Mouse (Mus musculus): ENCODE data around the gene Mfsd12.

Gene Mfsd12

DNA sequence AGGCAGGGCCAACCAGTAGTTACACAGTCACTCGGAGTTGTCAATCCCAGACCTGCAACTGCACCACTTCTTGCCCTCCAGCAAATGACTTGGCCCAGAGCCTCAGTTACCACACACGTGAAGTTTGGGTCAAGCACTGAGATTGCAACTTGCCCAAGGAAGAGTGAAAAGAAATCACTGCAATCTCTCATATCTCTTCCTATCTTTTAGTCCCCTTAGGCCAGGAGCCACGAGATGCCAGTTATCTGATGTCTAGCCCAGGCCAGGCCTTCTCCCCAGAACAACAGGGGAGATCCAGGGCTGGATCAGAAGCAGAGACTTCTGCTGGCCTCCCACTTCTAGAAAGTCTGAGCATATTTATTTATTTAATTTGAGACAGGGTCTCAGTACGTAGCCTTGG is 1.8 kb upstream of the Mfsd12 start:
- no peak for DNase-seq (ENCODE audit: low read depth)

DNA sequence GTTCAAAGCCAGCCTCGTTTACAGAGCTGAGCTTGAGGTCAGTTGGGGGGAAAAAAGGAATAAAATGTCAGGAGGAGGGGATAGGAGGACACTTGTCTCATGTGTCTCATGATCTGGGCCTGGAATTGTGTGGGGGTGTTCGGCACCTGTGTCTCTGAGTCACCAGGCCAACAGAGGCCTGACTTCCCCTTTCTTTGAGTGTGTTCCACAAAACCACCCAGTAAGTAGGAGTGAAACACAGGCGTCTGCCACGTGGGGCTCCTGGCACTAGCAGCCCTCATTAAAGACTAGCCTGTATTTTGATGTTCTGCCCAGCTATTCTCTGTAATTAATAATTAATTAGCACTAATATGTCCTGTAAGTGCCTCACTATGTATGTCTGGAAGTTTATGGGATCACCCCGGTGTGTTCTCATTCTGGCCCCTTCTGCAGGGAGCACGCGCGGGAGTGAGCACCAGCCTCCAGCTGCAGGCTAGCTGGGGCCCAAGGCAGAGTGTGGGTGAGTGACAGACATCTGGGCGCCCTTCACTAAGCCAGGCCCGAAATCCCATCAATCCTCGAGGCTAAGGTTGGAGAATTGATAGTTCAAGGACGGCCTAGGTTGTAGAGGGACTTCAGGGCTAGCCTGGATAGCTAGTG is 820 bp upstream of the Mfsd12 start:
- DNase-seq (ENCODE audit: low read depth): no peak

- DNase-seq (ENCODE audit: low read depth): no peak
These were observed 918 bp downstream of the Mfsd12 start for GRCm38 (mm10) chr10:81358209-81358608.

GRCm38 (mm10) chr10:81358841-81359240 is 1.6 kb downstream of the Mfsd12 start:
- DNase-seq (ENCODE audit: low read depth): no peak

DNA sequence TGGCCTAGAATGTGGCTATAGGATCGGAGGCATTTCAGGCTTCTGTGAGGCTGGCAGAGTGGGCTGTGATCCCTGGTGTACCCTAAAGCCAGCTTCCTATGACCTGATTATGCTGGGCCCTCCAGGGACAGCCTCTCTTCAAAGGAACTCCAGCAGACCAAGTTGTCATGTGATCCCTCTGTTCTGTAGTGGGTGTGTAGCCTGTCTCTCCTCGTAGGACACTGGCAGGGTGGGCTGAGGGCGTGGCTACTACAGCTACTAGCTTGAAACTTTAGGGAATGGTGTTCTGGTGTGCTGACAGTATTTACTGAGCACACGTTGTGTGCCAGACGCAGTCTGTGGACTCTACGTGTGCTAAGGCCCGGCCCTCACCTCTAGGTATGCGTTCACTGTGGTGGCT is 3.4 kb downstream of the Mfsd12 start:
- no peak for DNase-seq (ENCODE audit: low read depth)

DNA sequence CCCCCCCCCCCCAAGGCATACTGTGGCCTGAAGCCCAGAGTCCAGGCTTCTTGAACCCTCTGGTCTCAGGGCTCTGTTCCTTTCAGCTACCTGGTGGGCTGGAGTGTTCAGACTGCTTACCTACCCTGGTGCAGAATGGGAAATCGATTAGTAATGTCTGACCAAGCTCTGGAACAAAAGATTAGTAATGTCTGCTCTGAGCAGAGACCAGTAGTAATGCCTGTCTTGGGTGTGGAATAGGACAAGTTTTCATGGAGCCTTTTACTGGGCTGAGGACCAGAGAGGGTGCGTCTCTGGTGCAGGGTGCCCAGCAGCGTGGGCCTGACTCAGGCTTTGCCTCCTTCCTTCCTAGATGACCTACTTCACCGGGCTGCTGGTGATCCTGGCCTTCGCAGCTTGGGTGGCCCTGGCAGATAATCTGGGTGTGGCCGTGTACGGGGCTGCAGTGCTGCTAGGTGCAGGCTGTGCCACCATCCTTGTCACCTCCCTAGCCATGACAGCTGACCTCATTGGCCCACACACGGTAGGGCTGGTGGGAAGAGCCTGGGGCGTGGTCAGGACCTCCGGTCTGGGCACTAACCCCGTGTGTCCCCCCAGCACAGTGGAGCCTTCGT is 5.2 kb downstream of the Mfsd12 start:
- no peak for DNase-seq (ENCODE audit: low read depth)

DNA sequence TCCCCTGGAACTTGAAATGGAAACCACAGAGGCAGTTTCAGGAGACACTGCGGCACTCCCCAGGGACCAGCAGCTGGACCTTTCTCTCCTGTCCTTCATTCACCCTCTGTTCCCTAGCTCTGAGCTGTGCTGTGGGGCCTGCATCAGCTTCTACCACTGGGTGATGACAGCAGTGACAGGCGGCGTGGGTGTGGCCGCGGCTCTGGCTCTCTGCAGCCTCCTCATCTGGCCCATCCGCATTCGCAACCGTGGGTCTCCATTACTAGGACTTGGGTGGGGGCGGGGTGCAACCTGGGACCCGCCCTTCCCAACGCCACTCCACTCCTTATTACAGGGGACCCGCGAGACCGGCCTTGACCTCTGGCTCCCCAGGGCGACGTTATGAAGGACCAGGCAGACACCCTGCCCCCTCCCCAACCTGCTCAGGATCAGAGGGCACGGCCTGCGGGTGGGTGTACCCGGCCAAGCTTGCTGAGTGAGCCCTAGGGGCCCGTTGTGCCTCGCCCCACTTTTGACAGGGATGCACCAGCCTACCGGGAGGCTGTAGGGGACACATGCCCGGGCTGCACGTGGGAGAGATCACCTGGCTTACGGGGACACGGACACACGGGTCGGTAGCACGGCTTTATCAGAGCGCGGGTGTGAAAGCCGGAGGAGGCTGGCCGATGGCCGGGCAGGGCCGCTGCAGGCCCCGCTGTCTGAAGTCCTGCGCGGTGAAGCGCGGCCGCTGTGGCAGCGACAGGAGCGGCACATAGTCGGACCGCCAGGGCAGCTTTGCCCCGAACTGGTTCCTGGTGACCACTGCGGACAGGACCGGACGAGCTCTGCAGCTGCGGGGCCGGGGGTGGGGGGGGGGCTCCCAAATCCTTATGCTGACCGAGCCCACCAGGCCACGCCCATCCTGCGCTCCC is 6.4 kb downstream of the Mfsd12 start:
- DNase-seq (ENCODE audit: low read depth): no peak

- DNase-seq (ENCODE audit: low read depth): no peak
These were observed 7.4 kb downstream of the Mfsd12 start for GRCm38 (mm10) chr10:81364666-81365065.

DNA sequence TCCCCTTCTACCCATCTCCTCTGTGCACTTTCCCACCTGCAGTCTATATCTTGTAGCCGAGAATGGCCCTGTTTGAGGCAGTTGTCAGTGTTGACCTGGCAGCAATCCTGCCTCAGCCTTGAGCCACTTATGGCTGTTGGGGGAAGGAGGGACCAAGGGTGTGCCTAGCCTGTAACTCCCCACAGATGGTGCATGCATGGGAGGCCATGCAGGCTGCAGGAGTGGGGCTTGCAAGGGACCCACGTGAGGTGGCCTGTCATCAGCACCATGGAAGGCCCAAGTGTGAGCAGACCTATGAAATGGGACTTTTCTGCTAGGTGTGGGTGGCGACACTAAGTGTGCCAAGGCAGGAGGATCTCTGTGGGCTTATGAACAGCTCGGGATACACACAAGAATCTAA is 7.8 kb downstream of the Mfsd12 start:
- no peak for DNase-seq (ENCODE audit: low read depth)

DNA sequence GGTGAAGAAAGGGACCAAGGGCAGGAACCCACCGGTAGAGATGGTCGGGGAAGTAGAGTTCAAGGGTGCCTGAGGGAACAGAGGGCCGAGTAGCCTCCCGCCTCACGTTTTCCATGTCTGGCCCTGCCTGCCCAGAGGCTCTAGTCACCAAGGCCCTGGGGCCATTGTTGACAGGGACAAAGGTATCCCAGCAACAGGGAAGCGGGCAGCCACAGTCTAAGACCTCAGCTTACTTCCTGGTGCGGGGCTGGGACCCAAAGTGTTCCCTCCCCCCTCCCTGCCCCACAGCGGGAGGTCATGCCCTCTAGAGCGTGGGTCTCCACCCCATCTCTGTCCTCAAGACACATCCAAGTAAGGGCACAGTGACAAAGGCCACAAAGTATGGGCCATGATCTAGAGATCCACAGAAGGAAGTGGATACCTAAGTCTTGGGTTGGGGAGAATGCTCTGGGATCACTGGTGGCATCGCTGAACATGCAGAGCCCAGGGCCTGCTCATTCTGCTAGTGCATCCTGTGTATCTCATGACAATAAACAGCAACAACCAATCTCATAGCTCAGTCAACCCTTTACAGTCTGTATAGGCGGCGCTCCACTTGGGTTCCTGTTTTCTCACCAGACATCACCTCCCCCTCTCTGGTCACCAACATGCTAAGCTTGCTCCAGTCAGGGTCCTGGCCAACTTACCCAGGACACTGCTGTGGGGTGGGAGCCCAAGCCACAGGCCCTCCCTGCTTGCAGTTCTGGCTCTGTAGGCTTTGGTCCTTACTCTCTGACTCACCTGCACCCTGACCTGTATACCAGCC is 8.6 kb downstream of the Mfsd12 start, which contains the start of gene 4930404N11Rik:
Gene 4930404N11Rik, minus strand, starts transcription at position 145 of the 805 bp plus-strand sequence.
- DNase-seq (ENCODE audit: low read depth): no peak

DNA sequence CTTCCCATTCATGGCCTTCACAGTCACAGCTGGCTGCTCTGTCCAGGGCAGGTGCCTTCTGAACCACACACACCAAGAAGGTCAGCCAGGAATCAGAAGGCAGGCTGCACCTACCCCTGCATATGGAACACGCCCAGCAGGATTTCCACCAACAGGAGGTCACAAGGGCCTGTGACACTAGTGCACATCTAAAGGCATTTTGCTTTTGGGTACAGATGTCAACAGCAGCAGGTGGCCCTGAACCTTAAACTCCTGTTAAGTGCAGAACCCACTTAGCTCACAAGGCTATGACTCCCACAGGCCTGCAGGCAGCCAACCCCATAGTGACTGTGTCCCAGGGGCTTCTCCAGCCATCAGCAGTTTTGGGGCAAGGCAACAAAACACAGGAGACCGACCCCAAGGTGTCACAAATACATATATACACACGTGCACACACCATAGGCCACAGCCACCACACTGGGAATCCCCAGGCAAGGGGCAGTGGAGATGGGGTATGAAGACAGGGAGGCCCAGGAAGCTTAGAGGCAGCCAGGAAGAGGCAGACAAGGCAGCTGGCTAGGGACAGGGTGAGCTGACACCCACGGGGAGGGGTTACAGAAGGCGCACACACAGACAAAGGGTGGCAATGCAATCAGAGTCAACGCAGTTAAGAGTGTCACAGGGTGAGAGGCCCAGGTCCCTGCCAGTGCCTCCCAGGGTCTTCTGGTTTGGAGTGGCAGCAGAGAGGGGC is 9.4 kb downstream of the Mfsd12 start:
- no peak for DNase-seq (ENCODE audit: low read depth)

DNA sequence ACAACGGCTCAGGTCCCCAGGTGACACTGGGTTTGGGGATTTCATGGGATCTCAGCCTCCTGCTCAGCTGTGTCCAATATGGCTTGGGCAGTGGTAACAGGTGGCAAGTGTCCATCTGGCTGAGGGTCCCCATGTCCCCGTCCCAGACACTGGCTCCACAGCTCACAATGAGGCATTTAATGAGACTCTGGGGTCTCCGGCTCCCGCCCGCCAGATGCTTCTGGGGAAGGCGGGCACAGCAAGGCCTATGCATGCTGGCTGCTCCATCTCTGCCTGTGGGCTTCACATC is 9.9 kb downstream of the Mfsd12 start:
- DNase-seq (ENCODE audit: low read depth): no peak

GRCm38 (mm10) chr10:81375322-81375721 is 18.0 kb downstream of the Mfsd12 start:
- no peak for DNase-seq (ENCODE audit: low read depth)

DNA sequence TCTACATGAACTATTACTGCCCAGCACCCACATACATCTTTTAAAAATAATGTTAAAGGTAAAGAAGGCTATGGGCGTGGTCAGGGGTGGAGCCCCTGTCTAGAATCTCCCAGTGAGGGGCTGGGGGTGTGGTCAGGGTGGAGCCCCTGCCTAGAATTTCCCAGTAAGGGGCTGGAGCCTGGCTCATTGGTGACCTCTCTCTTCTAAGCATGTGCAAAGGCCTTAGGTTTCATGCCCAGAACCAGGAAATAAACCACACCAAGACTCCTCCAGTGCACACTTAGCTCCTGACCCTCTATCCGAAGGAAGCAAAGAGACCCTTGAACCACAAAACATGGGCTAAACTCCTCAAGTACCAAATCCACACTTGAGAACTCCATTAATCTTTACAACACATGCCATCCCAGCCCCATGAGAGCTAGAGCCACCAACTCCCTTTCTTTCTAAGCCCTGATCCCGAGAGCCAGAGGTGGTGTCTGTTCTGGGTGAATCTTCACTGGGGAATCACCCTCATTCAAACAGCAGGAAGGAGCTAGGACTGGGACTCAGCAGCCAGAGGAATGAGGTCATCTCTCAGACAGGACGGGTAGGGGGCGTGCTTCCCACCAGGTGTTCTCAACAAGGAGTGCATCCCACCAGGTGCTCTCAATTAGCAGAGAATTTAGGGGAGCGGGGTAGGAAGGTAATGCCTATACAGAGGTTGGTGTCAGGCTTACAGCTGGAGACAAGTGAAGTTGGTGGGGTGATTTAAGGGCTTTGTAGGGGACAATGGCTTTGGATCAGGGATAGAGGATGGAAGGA is 19.5 kb downstream of the Mfsd12 start:
- peak; percentile 57 for DNase-seq (ENCODE audit: low read depth)

GRCm38 (mm10) chr10:81377362-81377664 is 20.0 kb downstream of the Mfsd12 start:
- peak; percentile 52 for DNase-seq (ENCODE audit: low read depth)

GRCm38 (mm10) chr10:81377793-81378552 is 20.7 kb downstream of the Mfsd12 start, which contains the start of gene Fzr1:
Fzr1 (minus strand) TSS chr10:81378516.
- DNase-seq (ENCODE audit: low read depth): no peak

DNA sequence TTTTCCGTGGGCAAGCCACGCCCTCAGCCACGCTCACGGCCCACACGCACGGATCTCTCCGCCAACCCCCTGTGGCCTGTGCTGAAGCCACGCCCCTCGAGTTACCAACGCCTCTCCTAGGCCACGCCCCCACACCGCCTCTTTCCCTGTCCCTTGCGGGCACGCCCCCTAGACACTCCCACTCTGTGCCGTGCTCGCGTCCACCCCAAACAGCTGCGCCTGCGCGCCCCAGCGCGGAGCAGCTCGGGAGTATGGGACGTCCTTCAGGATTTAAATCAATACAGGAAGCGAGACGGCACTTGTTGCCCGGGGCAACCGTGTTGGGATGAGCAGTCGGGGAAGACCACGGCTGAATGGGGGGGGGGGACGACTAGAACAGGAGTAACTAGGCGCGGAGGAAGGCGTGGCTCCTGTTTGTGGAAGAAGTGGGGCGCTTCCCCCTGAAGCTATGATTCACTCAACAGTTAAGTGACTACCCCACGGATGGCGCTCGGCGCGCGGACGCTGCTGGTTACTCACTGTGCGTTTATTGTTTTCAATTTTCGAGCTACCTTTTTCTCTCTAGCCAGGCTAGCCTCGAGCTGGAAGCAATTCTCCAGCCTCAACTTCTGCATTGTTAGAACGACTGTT is 21.4 kb downstream of the Mfsd12 start:
- DNase-seq (ENCODE audit: low read depth): peak; percentile 100

DNA sequence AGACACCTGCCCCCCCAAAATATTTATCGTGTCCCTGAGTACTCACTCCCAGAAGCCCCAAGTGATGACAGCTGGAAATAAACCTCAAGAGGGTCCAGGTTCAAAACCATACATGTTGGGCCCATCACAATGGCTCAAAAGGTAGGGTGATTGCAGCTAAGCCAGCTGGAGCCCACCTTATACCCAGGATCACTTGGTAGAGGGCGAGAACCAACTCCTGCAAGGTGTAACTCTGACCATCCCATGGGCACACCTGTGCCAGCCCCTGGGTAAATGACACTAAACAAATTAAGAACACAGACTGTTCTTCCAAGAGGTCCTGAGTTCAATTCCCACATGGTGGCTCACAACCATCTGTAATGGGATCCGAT is 21.9 kb downstream of the Mfsd12 start:
- no peak for DNase-seq (ENCODE audit: low read depth)

GRCm38 (mm10) chr10:81379809-81380378 is 22.6 kb downstream of the Mfsd12 start:
- no peak for DNase-seq (ENCODE audit: low read depth)

Measured in induced T-regulatory cell, adult 2 months (primary cell).